Mouse (Mus musculus): ENCODE results near the gene Ocln. TPM values are rescaled to one million over a fixed set of nuclear protein-coding genes. Genes with fewer than 3 reads are reported as not detected.

The Ocln gene
- total RNA-seq (2021), result 10 to 100 TPM; 11.2 to 12.3 TPM
- long read RNA-seq, full-length matches to known transcripts, result 24 of 31 reads
- long read RNA-seq, partial matches to known transcripts, result 0 of 31 reads
- long read RNA-seq, other reads (novel, unspliced or antisense), result 7 of 31 reads

GRCm38 (mm10) chr13:100552369-100553041 lies at the start of gene Ocln:
Gene Ocln, minus strand, starts transcription at chr13:100552718.
- DNase-seq (ENCODE audit: low spot score in 2 of 2), result peak; percentile 11 to 25

- no peak for DNase-seq (ENCODE audit: low spot score in 2 of 2)
Measured at GRCm38 (mm10) chr13:100601034-100601433, 48.5 kb upstream of the Ocln start.

GRCm38 (mm10) chr13:100600317-100600716 lies 47.8 kb upstream of the Ocln start:
- no peak for DNase-seq (ENCODE audit: low spot score in 2 of 2)

- no peak for DNase-seq (ENCODE audit: low spot score in 2 of 2)
Measured at GRCm38 (mm10) chr13:100597284-100597683, 44.8 kb upstream of the Ocln start.

GRCm38 (mm10) chr13:100595552-100595885 lies 43.0 kb upstream of the Ocln start:
- DNase-seq (ENCODE audit: low spot score in 2 of 2), result no peak

GRCm38 (mm10) chr13:100594838-100595551 lies 42.5 kb upstream of the Ocln start:
- no peak for DNase-seq (ENCODE audit: low spot score in 2 of 2)

GRCm38 (mm10) chr13:100594041-100594792 lies 41.7 kb upstream of the Ocln start:
- DNase-seq (ENCODE audit: low spot score in 2 of 2), result peak; percentile 22 to 61

GRCm38 (mm10) chr13:100588646-100589045 lies 36.1 kb upstream of the Ocln start:
- DNase-seq (ENCODE audit: low spot score in 2 of 2), result no peak

GRCm38 (mm10) chr13:100582144-100582543 lies 29.6 kb upstream of the Ocln start:
- DNase-seq (ENCODE audit: low spot score in 2 of 2), result no peak

- no peak for DNase-seq (ENCODE audit: low spot score in 2 of 2)
Measured at GRCm38 (mm10) chr13:100581701-100582100, 29.2 kb upstream of the Ocln start.

- DNase-seq (ENCODE audit: low spot score in 2 of 2), result no peak
Measured at GRCm38 (mm10) chr13:100579951-100580350, 27.4 kb upstream of the Ocln start.

- no peak for DNase-seq (ENCODE audit: low spot score in 2 of 2)
Measured at GRCm38 (mm10) chr13:100579220-100579619, 26.7 kb upstream of the Ocln start.

- no peak for DNase-seq (ENCODE audit: low spot score in 2 of 2)
Measured at GRCm38 (mm10) chr13:100575950-100576349, 23.4 kb upstream of the Ocln start.

GRCm38 (mm10) chr13:100570713-100571112 lies 18.2 kb upstream of the Ocln start:
- no peak for DNase-seq (ENCODE audit: low spot score in 2 of 2)

- DNase-seq (ENCODE audit: low spot score in 2 of 2), result no peak
Measured at GRCm38 (mm10) chr13:100568359-100568758, 15.8 kb upstream of the Ocln start.

GRCm38 (mm10) chr13:100559449-100559848 lies 6.9 kb upstream of the Ocln start:
- DNase-seq (ENCODE audit: low spot score in 2 of 2), result no peak

GRCm38 (mm10) chr13:100557011-100557410 lies 4.5 kb upstream of the Ocln start:
- DNase-seq (ENCODE audit: low spot score in 2 of 2), result no peak

GRCm38 (mm10) chr13:100553042-100553437 lies 522 bp upstream of the Ocln start:
- DNase-seq (ENCODE audit: low spot score in 2 of 2), result peak; percentile 7 to 8

- no peak for DNase-seq (ENCODE audit: low spot score in 2 of 2)
Measured at GRCm38 (mm10) chr13:100552009-100552368, 529 bp downstream of the Ocln start.

- DNase-seq (ENCODE audit: low spot score in 2 of 2), result peak; percentile 13
Measured at GRCm38 (mm10) chr13:100551371-100552008, 1.0 kb downstream of the Ocln start.

- DNase-seq (ENCODE audit: low spot score in 2 of 2), result no peak
Measured at GRCm38 (mm10) chr13:100547269-100547668, 5.2 kb downstream of the Ocln start.

All from layer of hippocampus, adult 18-20 months (tissue).